Mouse (Mus musculus): Measurements from ENCODE around the gene Tpbgl. TPM values are rescaled to one million over a fixed set of nuclear protein-coding genes. Genes with fewer than 3 reads are reported as not detected.

Tpbgl gene
- total RNA-seq (2023): not detected

GRCm38 (mm10) chr7:99626376-99627270 is at the start of gene Tpbgl:
TSS of gene Tpbgl (minus strand) at chr7:99627103.

Other genes with a start within 250 kb of the Tpbgl start
- gene Gdpd5, start 245.7 kb downstream of the Tpbgl start, total RNA-seq (2023): 1 to 10 TPM in 1 of 2 experiments, under 1 TPM in 1; 0.60 to 2.0 TPM
- gene Klhl35, start 161.1 kb downstream of the Tpbgl start, total RNA-seq (2023): under 1 TPM in 1 of 2 experiments, not detected in 1; 0.75 TPM
- gene Rps3, start 143.4 kb downstream of the Tpbgl start, total RNA-seq (2023): 100 to 1,000 TPM; 413 to 465 TPM
- 100 to 1,000 TPM; 147 to 175 TPM for gene Arrb1, start 91.6 kb downstream of the Tpbgl start, total RNA-seq (2023)
- gene Slco2b1, start 84.2 kb upstream of the Tpbgl start, total RNA-seq (2023): under 1 TPM; 0.09 to 0.46 TPM
- not detected for gene Olfr520, start 103.2 kb upstream of the Tpbgl start, total RNA-seq (2023)
- not detected for gene Olfr521, start 136.4 kb upstream of the Tpbgl start, total RNA-seq (2023)
- 1 to 10 TPM; 1.7 to 2.1 TPM for gene Neu3, start 201.3 kb upstream of the Tpbgl start, total RNA-seq (2023)
- gene Xrra1, start 232.0 kb upstream of the Tpbgl start, total RNA-seq (2023): not detected
- gene Spcs2, start 236.4 kb upstream of the Tpbgl start, total RNA-seq (2023): 10 to 100 TPM; 95.0 to 97.8 TPM

All from neutrophil, adult 83 days (primary cell).